Mouse (Mus musculus) hindbrain, embryonic 11.5 days (tissue): ENCODE results near the gene Aldh3a1. TPM values are rescaled to one million over a fixed set of nuclear protein-coding genes. Genes with fewer than 3 reads are reported as not detected.
"Not testable (repeated sequence)": the region's sequence is repeated elsewhere in the genome, so short reads cannot be mapped to it uniquely, and the experiment has no call there.

Source experiments
- ATAC-seq: fragments of 200-750 bp; cut with Nextera tagmentation; 2 replicates; pipeline ENCODE4 v1.8.0; 2017; ENCODE audit warnings: mild to moderate bottlenecking, moderate TSS enrichment, moderate library complexity; ENCODE audit not compliant: low FRiP score
- DNase-seq: peaks from one replicate; pipeline ENCODE4 v3.0.0-alpha.2; 2015; ENCODE audit warnings: low spot score
- H3K27ac ChIP-seq: fragments of 300-500 bp; sonication (generic); 2 replicates; pipeline ENCODE4 v1.5.1; 2014; ENCODE audit warnings: mild to moderate bottlenecking, low read depth, low read length
- H3K27me3 ChIP-seq: fragments of 300-500 bp; sonication (generic); 2 replicates; pipeline ENCODE4 v1.6.1; 2014; ENCODE audit warnings: mild to moderate bottlenecking, low read length, moderate library complexity, mixed read lengths; ENCODE audit not compliant: control insufficient read depth, insufficient read depth
- H3K36me3 ChIP-seq: fragments of 300-500 bp; sonication (generic); 2 replicates; pipeline ENCODE4 v1.6.1; 2014; ENCODE audit warnings: mild to moderate bottlenecking, low read length, moderate library complexity, mixed read lengths; ENCODE audit not compliant: control insufficient read depth, insufficient read depth
- H3K4me1 ChIP-seq: fragments of 300-500 bp; sonication (generic); replicated peaks from 2 replicates; pipeline ENCODE4 v1.6.1; 2014; ENCODE audit warnings: low read length, mixed read lengths; ENCODE audit not compliant: control insufficient read depth, insufficient read depth
- H3K4me2 ChIP-seq: fragments of 300-500 bp; sonication (generic); replicated peaks from 2 replicates; pipeline ENCODE4 v1.6.1; 2014; ENCODE audit warnings: mild to moderate bottlenecking, low read depth, low read length
- H3K4me3 ChIP-seq: fragments of 300-500 bp; sonication (generic); 2 replicates; pipeline ENCODE4 v1.5.1; 2014; ENCODE audit warnings: low read depth, low read length
- H3K9ac ChIP-seq: fragments of 300-500 bp; sonication (generic); 2 replicates; pipeline ENCODE4 v1.6.1; 2014; ENCODE audit warnings: low read depth, low read length
- H3K9me3 ChIP-seq: fragments of 300-500 bp; sonication (generic); 2 replicates; pipeline ENCODE4 v1.6.1; 2016; ENCODE audit warnings: low read length; ENCODE audit not compliant: control insufficient read depth
- WGBS: fragments of 180-500 bp; shearing (Covaris S2); extraction: QIAGEN DNeasy Blood & Tissue Kit; methylation state at CpG from one replicate; pipeline ENCODE4 v1.1.7; 2014; 5-methylcytosine and 5-hydroxymethylcytosine counted together
- polyA plus RNA-seq: library from polyadenylated mRNA; unstranded; fragments of >200 nt; fragmentation: Nextera tagmentation; extraction: Ambion mirVana; gene quantifications from 2 replicates; pipeline ENCODE4 v1.2.1, GENCODE M21; 2014

Aldh3a1 gene
- polyA plus RNA-seq, 1 experiment from 2014 or later: not detected

- Histone ChIP-seq H3K27ac (no peak overlapping the region), H3K4me1 (peaks cover 3% of the 10 kb centered on the region; the same call in 1 of the 2 replicates), H3K4me2 (no peak overlapping the region), H3K9ac (no peak overlapping the region), H3K27me3 (no peaks in the 10 kb centered on the region), H3K4me3 (no peak overlapping the region), H3K36me3 (peaks cover 9% of the 10 kb centered on the region), H3K9me3 (no peaks in the 10 kb centered on the region)
- 92% methylated on average over 5 of the region's 5 CpGs for WGBS
- no peak for ATAC-seq
- no peak for DNase-seq
These were observed 37.2 kb upstream of the Aldh3a1 start for GRCm38 (mm10) chr11:61170184-61170583.

- WGBS: 44% methylated on average over 15 of the region's 15 CpGs
These were observed 33.9 kb upstream of the Aldh3a1 start for GRCm38 (mm10) chr11:61173477-61173876.

GRCm38 (mm10) chr11:61174291-61174820, 33.0 kb upstream of the Aldh3a1 start:
- Histone ChIP-seq H3K4me3 (peak overlapping the region; percentile 97), H3K27me3 (no peaks in the 10 kb centered on the region), H3K9ac (peak overlapping the region; percentile 100), H3K36me3 (no peaks in the 10 kb centered on the region), H3K4me2 (peak overlapping the region; percentile 50), H3K27ac (peak overlapping the region; percentile 97), H3K9me3 (no peaks in the 10 kb centered on the region), H3K4me1 (peaks cover 3% of the 10 kb centered on the region; the same call in 1 of the 2 replicates)
- WGBS: 0% methylated on average over 28 of the region's 28 CpGs
- ATAC-seq (peak; percentile 60), DNase-seq (peak; percentile 91)

More at GRCm38 (mm10) chr11:61173477-61173876, 33.9 kb upstream of the Aldh3a1 start:
- H3K9me3 ChIP-seq, H3K27ac ChIP-seq, H3K4me1 ChIP-seq, H3K27me3 ChIP-seq, H3K36me3 ChIP-seq, DNase-seq, ATAC-seq: not testable (repeated sequence)
- Histone ChIP-seq H3K9ac (peak overlapping the region; percentile 100), H3K4me3 (peak overlapping the region; percentile 97), H3K4me2 (peak overlapping the region; percentile 50)

- Histone ChIP-seq H3K4me3 (peak within 1 kb of the TSS; percentile 97), H3K4me2 (peak within 1 kb of the TSS; percentile 50), H3K4me1 (peaks cover 3% of the 10 kb centered on the region; the same call in 1 of the 2 replicates), H3K27me3 (no peaks in the 10 kb centered on the region), H3K9me3 (no peaks in the 10 kb centered on the region), H3K36me3 (no peaks in the 10 kb centered on the region), H3K27ac (peak within 1 kb of the TSS; percentile 97), H3K9ac (peak within 1 kb of the TSS; percentile 100)
- WGBS: under 1% methylated on average over 68 of the region's 69 CpGs
- peak; percentile 98 for ATAC-seq
- DNase-seq: peak; percentile 98
These were observed 32.3 kb upstream of the Aldh3a1 start, which contains the start of gene Usp22 for GRCm38 (mm10) chr11:61174821-61175658. Gene Usp22, minus strand, starts transcription at chr11:61175055.

GRCm38 (mm10) chr11:61175778-61176177, 31.6 kb upstream of the Aldh3a1 start:
- DNase-seq: no peak
- Histone ChIP-seq H3K9ac (no peak overlapping the region; the same call in 1 of the 2 replicates), H3K36me3 (no peaks in the 10 kb centered on the region), H3K4me3 (no peak overlapping the region), H3K27ac (peak overlapping the region; percentile 2; the same call in 1 of the 2 replicates), H3K27me3 (no peaks in the 10 kb centered on the region), H3K4me1 (peaks cover 3% of the 10 kb centered on the region; the same call in 1 of the 2 replicates), H3K4me2 (no peak overlapping the region), H3K9me3 (no peaks in the 10 kb centered on the region)
- ATAC-seq: no peak
- WGBS: 73% methylated on average over 5 of the region's 5 CpGs

GRCm38 (mm10) chr11:61176321-61176720, 31.0 kb upstream of the Aldh3a1 start:
- Histone ChIP-seq H3K9me3 (no peaks in the 10 kb centered on the region), H3K27me3 (no peaks in the 10 kb centered on the region), H3K36me3 (no peaks in the 10 kb centered on the region), H3K4me2 (no peak overlapping the region), H3K27ac (no peak overlapping the region), H3K4me3 (no peak overlapping the region), H3K9ac (no peak overlapping the region), H3K4me1 (peaks cover 3% of the 10 kb centered on the region; the same call in 1 of the 2 replicates)
- ATAC-seq (no peak), DNase-seq (no peak)
- WGBS: 92% methylated on average over 1 of the region's 1 CpGs

- Histone ChIP-seq H3K27me3 (no peaks in the 10 kb centered on the region), H3K36me3 (no peaks in the 10 kb centered on the region), H3K27ac (no peak overlapping the region), H3K4me1 (no peaks in the 10 kb centered on the region), H3K9ac (no peak overlapping the region), H3K4me3 (no peak overlapping the region), H3K4me2 (no peak overlapping the region), H3K9me3 (no peaks in the 10 kb centered on the region)
- 91% methylated on average over 3 of the region's 3 CpGs for WGBS
- DNase-seq (no peak), ATAC-seq (no peak)
These were observed 27.0 kb upstream of the Aldh3a1 start for GRCm38 (mm10) chr11:61180361-61180760.

- Histone ChIP-seq H3K36me3 (no peaks in the 10 kb centered on the region), H3K27me3 (no peaks in the 10 kb centered on the region), H3K4me3 (no peak overlapping the region), H3K4me2 (no peak overlapping the region), H3K27ac (no peak overlapping the region), H3K9ac (no peak overlapping the region), H3K4me1 (no peaks in the 10 kb centered on the region), H3K9me3 (no peaks in the 10 kb centered on the region)
- DNase-seq: no peak
- no peak for ATAC-seq
These were observed 25.7 kb upstream of the Aldh3a1 start for GRCm38 (mm10) chr11:61181624-61182023.
